Mouse (Mus musculus): Measurements from ENCODE around the gene Pde2a. TPM values are rescaled to one million over a fixed set of nuclear protein-coding genes. Genes with fewer than 3 reads are reported as not detected.

Pde2a gene
- polyA plus RNA-seq, 2 experiments, result 3.0 to 6.6 TPM

DNA sequence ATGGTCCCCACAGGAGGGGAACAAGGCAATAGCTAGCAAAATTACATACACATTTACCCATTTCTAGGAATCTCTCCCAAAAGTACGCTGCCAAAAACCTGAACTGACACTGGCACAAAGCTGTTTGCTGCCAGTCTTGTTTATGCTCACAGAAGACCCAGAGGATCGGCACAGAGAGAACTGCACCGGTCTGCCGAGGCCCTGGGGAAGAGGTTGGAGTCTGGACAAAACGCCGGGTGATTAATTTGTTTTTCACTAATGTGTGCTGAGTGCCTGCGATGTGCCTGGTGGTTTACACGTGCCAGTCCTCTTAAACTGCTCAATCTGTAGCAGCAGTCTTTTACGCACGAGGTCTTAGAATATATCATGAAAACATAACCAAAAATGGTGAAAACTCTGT lies 113.6 kb downstream of the Pde2a start:
- no peaks in the 10 kb centered on the region for H3K27me3 ChIP-seq (ENCODE audit: control insufficient read depth, insufficient read depth, low read length)
- H3K36me3 ChIP-seq (replicated peaks; ENCODE audit: control insufficient read depth, insufficient read depth, low read depth), result no peaks in the 10 kb centered on the region
- no peaks in the 10 kb centered on the region for H3K9me3 ChIP-seq (ENCODE audit: control insufficient read depth, low read length)
- TF ChIP-seq CTCF (IDR thresholded peaks at IDR 0.05; ENCODE audit: low read depth) (no peak), EP300 (IDR thresholded peaks at IDR 0.05; ENCODE audit: low read depth) (no peak)
- no peak overlapping the region for H3K4me2 ChIP-seq (ENCODE audit: low read depth)
- WGBS (ENCODE audit: insufficient replicate concordance), result 72% methylated on average over 10 of the region's 10 CpGs
- ATAC-seq (ENCODE audit: insufficient read depth) (no peak), DNase-seq (ENCODE audit: low read depth in 3 of 3, low spot score in 3 of 3) (no peak)
- H3K9ac ChIP-seq (replicated peaks), result no peak overlapping the region
- H3K4me1 ChIP-seq (replicated peaks; ENCODE audit: control insufficient read depth in 2 of 2, insufficient read depth in 2 of 2, low read length in 1 of 2), result no peaks in the 10 kb centered on the region
- H3K4me3 ChIP-seq (ENCODE audit: insufficient read depth in 1 of 2, low read depth in 2 of 2, low read length in 2 of 2), result no peak overlapping the region
- no peak overlapping the region for H3K27ac ChIP-seq

DNA sequence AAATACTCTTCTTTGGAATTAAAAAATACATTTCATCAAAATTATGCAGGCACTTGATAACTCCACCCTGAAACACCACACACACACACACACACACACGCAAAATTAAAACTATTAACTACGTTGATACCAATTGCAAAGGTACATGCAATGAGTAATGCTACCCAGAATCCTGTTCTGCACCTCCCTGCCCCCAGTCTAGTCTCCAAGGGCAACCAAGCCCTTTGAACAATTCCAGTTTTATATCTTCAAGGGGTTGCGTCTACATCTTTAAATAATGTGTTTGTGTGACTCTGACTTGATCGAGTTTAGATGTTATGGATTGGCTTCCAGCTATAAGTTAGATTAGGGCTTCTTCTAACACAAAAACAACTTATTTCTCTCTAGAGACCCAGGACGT lies 114.0 kb downstream of the Pde2a start:
- Histone ChIP-seq H3K27me3 (ENCODE audit: control insufficient read depth, insufficient read depth, low read length) (no peaks in the 10 kb centered on the region), H3K4me1 (replicated peaks; ENCODE audit: control insufficient read depth in 2 of 2, insufficient read depth in 2 of 2, low read length in 1 of 2) (no peaks in the 10 kb centered on the region), H3K36me3 (replicated peaks; ENCODE audit: control insufficient read depth, insufficient read depth, low read depth) (no peaks in the 10 kb centered on the region), H3K4me3 (ENCODE audit: insufficient read depth in 1 of 2, low read depth in 2 of 2, low read length in 2 of 2) (no peak overlapping the region), H3K9me3 (ENCODE audit: control insufficient read depth, low read length) (no peaks in the 10 kb centered on the region), H3K9ac (replicated peaks) (no peak overlapping the region), H3K4me2 (ENCODE audit: low read depth) (no peak overlapping the region), H3K27ac (no peak overlapping the region)
- DNase-seq (ENCODE audit: low read depth in 3 of 3, low spot score in 3 of 3), result no peak
- TF ChIP-seq CTCF (IDR thresholded peaks at IDR 0.05; ENCODE audit: low read depth) (no peak), EP300 (IDR thresholded peaks at IDR 0.05; ENCODE audit: low read depth) (no peak)
- 53% methylated on average over 5 of the region's 5 CpGs for WGBS (ENCODE audit: insufficient replicate concordance)
- no peak for ATAC-seq (ENCODE audit: insufficient read depth)

DNA sequence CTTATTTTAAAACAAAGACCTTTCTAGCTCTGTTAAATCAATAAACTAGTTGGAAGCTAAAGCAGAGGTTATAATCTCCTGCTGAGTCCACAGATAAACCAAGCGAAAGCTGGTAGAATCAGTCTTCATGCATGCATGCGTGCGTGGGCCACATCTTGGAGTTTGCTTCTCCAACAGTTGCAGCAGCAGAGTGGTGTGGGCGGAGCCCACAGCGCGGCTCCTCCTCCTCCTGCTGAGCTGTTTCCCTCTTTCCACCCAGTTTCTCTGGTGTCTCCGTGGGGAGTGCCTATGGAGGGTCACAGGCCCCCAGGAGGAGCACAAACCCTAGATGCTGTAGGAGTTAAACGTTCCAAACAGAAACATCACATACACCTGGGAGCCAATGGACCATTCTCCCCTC lies 116.0 kb downstream of the Pde2a start:
- WGBS (ENCODE audit: insufficient replicate concordance), result 32% methylated on average over 8 of the region's 8 CpGs
- H3K36me3 ChIP-seq (replicated peaks; ENCODE audit: control insufficient read depth, insufficient read depth, low read depth), result no peaks in the 10 kb centered on the region
- no peaks in the 10 kb centered on the region for H3K4me1 ChIP-seq (replicated peaks; ENCODE audit: control insufficient read depth in 2 of 2, insufficient read depth in 2 of 2, low read length in 1 of 2)
- no peak overlapping the region for H3K4me3 ChIP-seq (ENCODE audit: insufficient read depth in 1 of 2, low read depth in 2 of 2, low read length in 2 of 2)
- DNase-seq (ENCODE audit: low read depth in 3 of 3, low spot score in 3 of 3), result no peak
- H3K9me3 ChIP-seq (ENCODE audit: control insufficient read depth, low read length), result no peaks in the 10 kb centered on the region
- H3K27me3 ChIP-seq (ENCODE audit: control insufficient read depth, insufficient read depth, low read length), result no peaks in the 10 kb centered on the region
- TF ChIP-seq CTCF (IDR thresholded peaks at IDR 0.05; ENCODE audit: low read depth) (no peak), EP300 (IDR thresholded peaks at IDR 0.05; ENCODE audit: low read depth) (no peak)
- no peak for ATAC-seq (ENCODE audit: insufficient read depth)
- H3K9ac ChIP-seq (replicated peaks), result no peak overlapping the region
- H3K4me2 ChIP-seq (ENCODE audit: low read depth), result no peak overlapping the region
- H3K27ac ChIP-seq, result no peak overlapping the region

DNA sequence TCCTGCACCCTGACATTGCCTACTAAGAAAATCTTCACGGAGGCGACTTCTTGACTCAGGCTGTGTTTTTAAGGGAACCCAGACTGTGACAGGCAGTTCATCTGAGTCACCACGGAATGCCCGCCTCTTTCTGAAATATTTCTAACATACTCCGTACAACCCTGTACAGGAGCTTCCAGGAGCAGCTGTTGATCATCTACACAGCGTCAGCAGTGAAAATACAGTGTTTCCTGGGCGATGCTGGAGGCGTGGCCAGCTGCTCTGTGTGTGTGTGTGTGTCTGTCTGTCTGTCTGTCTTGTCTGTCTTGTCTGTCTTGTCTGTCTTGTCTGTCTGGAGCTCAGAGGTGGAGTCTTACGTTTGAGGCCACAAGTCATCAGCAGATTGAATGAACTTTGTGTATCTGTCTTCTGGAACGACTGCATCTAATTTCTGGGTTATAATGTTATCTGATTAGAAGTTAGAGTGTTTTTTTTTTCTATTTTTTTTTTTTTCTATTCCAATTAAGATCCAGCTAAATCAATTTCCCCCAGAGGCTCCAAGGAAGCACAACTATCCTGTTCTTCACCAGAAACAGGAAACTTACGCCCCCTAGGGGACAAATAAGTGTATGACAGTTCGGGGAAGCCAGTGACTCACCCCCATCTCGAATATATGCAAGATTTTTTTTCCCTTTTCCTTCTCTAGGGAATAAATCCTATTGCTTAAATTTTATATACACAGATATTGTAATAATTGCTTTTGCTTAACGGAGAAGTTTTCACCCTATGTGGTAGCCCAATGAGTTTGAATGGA lies 116.8 kb downstream of the Pde2a start:
- Histone ChIP-seq H3K9ac (replicated peaks) (no peak overlapping the region), H3K4me1 (replicated peaks; ENCODE audit: control insufficient read depth in 2 of 2, insufficient read depth in 2 of 2, low read length in 1 of 2) (no peaks in the 10 kb centered on the region), H3K4me3 (ENCODE audit: insufficient read depth in 1 of 2, low read depth in 2 of 2, low read length in 2 of 2) (no peak overlapping the region), H3K27me3 (ENCODE audit: control insufficient read depth, insufficient read depth, low read length) (no peaks in the 10 kb centered on the region), H3K36me3 (replicated peaks; ENCODE audit: control insufficient read depth, insufficient read depth, low read depth) (no peaks in the 10 kb centered on the region), H3K9me3 (ENCODE audit: control insufficient read depth, low read length) (no peaks in the 10 kb centered on the region), H3K4me2 (ENCODE audit: low read depth) (no peak overlapping the region), H3K27ac (no peak overlapping the region)
- WGBS (ENCODE audit: insufficient replicate concordance), result 38% methylated on average over 14 of the region's 14 CpGs
- TF ChIP-seq EP300 (IDR thresholded peaks at IDR 0.05; ENCODE audit: low read depth) (no peak), CTCF (IDR thresholded peaks at IDR 0.05; ENCODE audit: low read depth) (peak; percentile 52; the same call in 1 of the 2 replicates)
- no peak for ATAC-seq (ENCODE audit: insufficient read depth)
- DNase-seq (ENCODE audit: low read depth in 3 of 3, low spot score in 3 of 3), result peak in 1 of 3 experiments; percentile 19

DNA sequence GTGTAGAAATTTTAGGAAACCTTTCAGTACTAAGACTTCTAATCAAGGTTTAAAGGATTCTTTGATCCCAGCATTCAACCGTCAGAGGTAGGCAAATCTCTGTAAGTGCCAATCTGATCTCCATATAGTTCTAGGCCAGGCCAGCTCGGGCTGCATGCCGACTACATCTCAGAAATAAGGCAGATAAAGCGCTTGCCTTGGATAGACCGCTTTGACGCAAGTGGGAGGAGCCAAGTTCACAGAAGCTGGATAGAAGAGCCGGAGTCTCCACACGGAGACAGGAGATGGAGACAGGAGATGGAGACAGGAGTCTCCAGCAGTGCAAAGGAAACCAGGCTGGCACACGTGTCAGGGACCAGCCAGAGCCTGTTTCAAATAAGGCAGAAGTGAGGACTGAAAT lies 118.3 kb downstream of the Pde2a start:
- no peak overlapping the region for H3K27ac ChIP-seq
- no peaks in the 10 kb centered on the region for H3K9me3 ChIP-seq (ENCODE audit: control insufficient read depth, low read length)
- no peaks in the 10 kb centered on the region for H3K4me1 ChIP-seq (replicated peaks; ENCODE audit: control insufficient read depth in 2 of 2, insufficient read depth in 2 of 2, low read length in 1 of 2)
- no peak for TF ChIP-seq EP300 (IDR thresholded peaks at IDR 0.05; ENCODE audit: low read depth)
- no peak for TF ChIP-seq CTCF (IDR thresholded peaks at IDR 0.05; ENCODE audit: low read depth)
- ATAC-seq (ENCODE audit: insufficient read depth) (no peak), DNase-seq (ENCODE audit: low read depth in 3 of 3, low spot score in 3 of 3) (no peak)
- H3K4me2 ChIP-seq (ENCODE audit: low read depth), result no peak overlapping the region
- H3K36me3 ChIP-seq (replicated peaks; ENCODE audit: control insufficient read depth, insufficient read depth, low read depth), result no peaks in the 10 kb centered on the region
- no peak overlapping the region for H3K9ac ChIP-seq (replicated peaks)
- 35% methylated on average over 9 of the region's 9 CpGs for WGBS (ENCODE audit: insufficient replicate concordance)
- H3K4me3 ChIP-seq (ENCODE audit: insufficient read depth in 1 of 2, low read depth in 2 of 2, low read length in 2 of 2), result no peak overlapping the region
- no peaks in the 10 kb centered on the region for H3K27me3 ChIP-seq (ENCODE audit: control insufficient read depth, insufficient read depth, low read length)
